In the genomic region with DNA sequence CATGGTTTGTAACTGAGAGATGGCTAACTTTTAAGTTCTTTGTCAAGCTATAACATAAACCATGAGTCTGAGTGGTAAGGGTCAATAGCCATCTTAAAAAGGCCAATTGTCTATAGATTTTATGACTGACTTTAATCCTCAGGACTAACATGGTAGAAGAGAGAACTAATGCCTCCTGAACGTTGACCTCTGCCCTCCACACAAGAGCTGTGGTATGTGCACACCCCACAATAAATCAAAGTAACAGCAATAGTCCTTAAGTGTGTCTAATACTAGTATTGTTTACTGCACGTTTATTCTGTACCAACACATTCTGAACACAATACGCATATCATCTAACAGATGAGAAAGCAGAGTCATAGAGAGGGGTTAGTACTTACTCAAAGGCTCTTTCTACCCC, we compare ENCODE assay signal across 28 mouse cellular contexts.
A peak's percentile ranks its signal among the peaks of the same experiment; 100 is the strongest.
DNase-seq lines count a peak whose midpoint lies in the region; ATAC-seq and TF ChIP-seq lines count a peak whose summit lies in the region.
"Had no signal": no experiment of that assay in that cellular context is flagged by ENCODE, and none has a peak within 500 bp of the region (broad histone marks: within the 10 kb centered on the region; RNA-seq: fewer than 3 reads in every experiment).

No protein-coding gene starts in this region.

- intact Hi-C loops in left cerebral cortex, postnatal 4 days (cut with DNase I): no loop called here

- 37% methylated on average over 3 of the region's 3 CpGs for WGBS in midbrain, embryonic 11.5 days
- WGBS in midbrain, embryonic 10.5 days: 49% methylated on average over 3 of the region's 3 CpGs
- 13% methylated on average over 3 of the region's 3 CpGs for WGBS in neural tube, embryonic 12.5 days
- 40% methylated on average over 3 of the region's 3 CpGs for WGBS in hindbrain, postnatal 0 days

- 0 out of 2 replicates have a peak, but pooled peaks have one; percentile 19 for ATAC-seq in midbrain, embryonic 11.5 days (ENCODE audit: low FRiP score)
- ATAC-seq in neural tube, embryonic 12.5 days (ENCODE audit: low FRiP score, low read depth): peak; percentile 50; the same call in 1 of the 2 replicates
- no peak for ATAC-seq in hindbrain, postnatal 0 days
- ATAC-seq: forebrain, embryonic 13.5 days; forebrain, embryonic 16.5 days; inflammation-experienced regulatory T-cells, adult 6 months; intestine, embryonic 16.5 days; Patski had no signal

- H3K4me3 ChIP-seq in midbrain, embryonic 11.5 days (ENCODE audit: low read depth, low read length): no peak overlapping the region
- H3K4me3 ChIP-seq in midbrain, embryonic 10.5 days: no peak overlapping the region
- no peak overlapping the region for H3K4me3 ChIP-seq in neural tube, embryonic 12.5 days
- no peak overlapping the region for H3K4me3 ChIP-seq in hindbrain, postnatal 0 days (ENCODE audit: low read length)
- H3K4me3 ChIP-seq: forebrain, embryonic 10.5 days; forebrain, embryonic 13.5 days; gastrocnemius, adult 2 months; hindbrain, embryonic 12.5 days; hindbrain, embryonic 15.5 days had no signal

- DNase-seq in midbrain, embryonic 11.5 days (ENCODE audit: low spot score, missing footprints): no peak
- no peak for DNase-seq in midbrain, embryonic 10.5 days (ENCODE audit: low spot score)
- peak; percentile 53 for DNase-seq in embryo, embryonic 10.5 days (ENCODE audit: low spot score)
- peak; percentile 1 for DNase-seq in embryo, embryonic 9.5 days (ENCODE audit: extremely low spot score)
- no peak for DNase-seq in kidney, adult 18-20 months
- no peak for DNase-seq in left cerebral cortex, postnatal 4 days
- no peak for DNase-seq in hindbrain, postnatal 0 days (ENCODE audit: low spot score)
- DNase-seq: adrenal gland, adult 8-10 months; adrenal gland, postnatal 36 days; B cell, adult 2 months; cerebellum, adult 18-20 months; cerebellum, adult 9-10 months; cerebellum, postnatal 25 days; gastrocnemius, adult 2 months; gastrocnemius, postnatal 14 days; heart, adult 11 months had no signal

- H3K36me3 ChIP-seq in midbrain, embryonic 11.5 days (ENCODE audit: control insufficient read depth, insufficient read depth, low read length): no peaks in the 10 kb centered on the region
- H3K36me3 ChIP-seq in midbrain, embryonic 10.5 days: no peaks in the 10 kb centered on the region
- H3K36me3 ChIP-seq in neural tube, embryonic 12.5 days: no peaks in the 10 kb centered on the region
- H3K36me3 ChIP-seq in hindbrain, postnatal 0 days (ENCODE audit: insufficient read depth, low read length): no peaks in the 10 kb centered on the region
- H3K36me3 ChIP-seq: forebrain, embryonic 10.5 days; G1E; hindbrain, embryonic 12.5 days; hindbrain, embryonic 15.5 days had no signal

- H3K4me2 ChIP-seq in midbrain, embryonic 11.5 days: no peak overlapping the region
- H3K4me2 ChIP-seq in neural tube, embryonic 12.5 days (replicated peaks): no peak overlapping the region
- H3K4me2 ChIP-seq in hindbrain, postnatal 0 days (ENCODE audit: low read depth, low read length): no peak overlapping the region
- H3K4me2 ChIP-seq: forebrain, embryonic 13.5 days; heart, embryonic 11.5 days; hindbrain, embryonic 12.5 days; hindbrain, embryonic 15.5 days had no signal

- no peak overlapping the region for H3K9ac ChIP-seq in midbrain, embryonic 11.5 days (ENCODE audit: low read length)
- no peak overlapping the region for H3K9ac ChIP-seq in neural tube, embryonic 12.5 days
- H3K9ac ChIP-seq in hindbrain, postnatal 0 days (replicated peaks; ENCODE audit: low read length): no peak overlapping the region
- H3K9ac ChIP-seq: forebrain, embryonic 13.5 days; hindbrain, embryonic 12.5 days; hindbrain, embryonic 15.5 days had no signal

- H3K9me3 ChIP-seq in midbrain, embryonic 11.5 days (ENCODE audit: control insufficient read depth, low read length): no peaks in the 10 kb centered on the region
- no peaks in the 10 kb centered on the region for H3K9me3 ChIP-seq in midbrain, embryonic 10.5 days (replicated peaks)
- no peaks in the 10 kb centered on the region for H3K9me3 ChIP-seq in neural tube, embryonic 12.5 days
- no peaks in the 10 kb centered on the region for H3K9me3 ChIP-seq in hindbrain, postnatal 0 days (ENCODE audit: low read length)
- H3K9me3 ChIP-seq: forebrain, embryonic 10.5 days; forebrain, embryonic 13.5 days; hindbrain, embryonic 12.5 days; hindbrain, embryonic 15.5 days had no signal

- H3K4me1 ChIP-seq in midbrain, embryonic 11.5 days (ENCODE audit: control insufficient read depth, insufficient read depth, low read length): no peaks in the 10 kb centered on the region
- H3K4me1 ChIP-seq in midbrain, embryonic 10.5 days: no peaks in the 10 kb centered on the region; the same call in 1 of the 2 replicates
- no peaks in the 10 kb centered on the region; the same call in 1 of the 2 replicates for H3K4me1 ChIP-seq in neural tube, embryonic 12.5 days
- no peaks in the 10 kb centered on the region for H3K4me1 ChIP-seq in hindbrain, postnatal 0 days (ENCODE audit: insufficient read depth, low read length)
- H3K4me1 ChIP-seq: forebrain, embryonic 10.5 days; forebrain, embryonic 13.5 days; hindbrain, embryonic 12.5 days; hindbrain, embryonic 15.5 days had no signal

- no peaks in the 10 kb centered on the region for H3K27me3 ChIP-seq in midbrain, embryonic 11.5 days (ENCODE audit: control insufficient read depth, insufficient read depth, low read length)
- H3K27me3 ChIP-seq in midbrain, embryonic 10.5 days (ENCODE audit: low read depth, poor library complexity, severe bottlenecking): peaks cover 40% of the 10 kb centered on the region
- H3K27me3 ChIP-seq in neural tube, embryonic 12.5 days (replicated peaks): peaks cover 4% of the 10 kb centered on the region; the same call in 1 of the 2 replicates
- H3K27me3 ChIP-seq in hindbrain, postnatal 0 days (ENCODE audit: insufficient read depth, low read length): no peaks in the 10 kb centered on the region
- H3K27me3 ChIP-seq: CH12.LX; forebrain, embryonic 13.5 days; hindbrain, embryonic 12.5 days; hindbrain, embryonic 15.5 days had no signal

- no peak overlapping the region for H3K27ac ChIP-seq in midbrain, embryonic 11.5 days (ENCODE audit: low read depth, low read length)
- H3K27ac ChIP-seq in midbrain, embryonic 10.5 days (replicated peaks): no peak overlapping the region
- no peak overlapping the region for H3K27ac ChIP-seq in neural tube, embryonic 12.5 days
- no peak overlapping the region for H3K27ac ChIP-seq in hindbrain, postnatal 0 days
- H3K27ac ChIP-seq: forebrain, embryonic 10.5 days; forebrain, embryonic 13.5 days; gastrocnemius, adult 2 months; hindbrain, embryonic 12.5 days; hindbrain, embryonic 15.5 days had no signal

- TF ChIP-seq CTCF in hindbrain, postnatal 0 days (IDR thresholded peaks at IDR 0.05; ENCODE audit: low read depth): no peak

Comparison
In these comparisons a context has a peak if more than half of its experiments do, and no peak if none do; other contexts are left out.
1. DNase-seq: peak in embryo, embryonic 10.5 days (single experiment) and embryo, embryonic 9.5 days (single experiment); none in midbrain, embryonic 11.5 days (single experiment), midbrain, embryonic 10.5 days (single experiment), kidney, adult 18-20 months (single experiment), left cerebral cortex, postnatal 4 days (single experiment) and hindbrain, postnatal 0 days (single experiment).